Mouse (Mus musculus): ENCODE measurements around the gene Arg1.

Arg1 gene

GRCm38 (mm10) chr10:24911199-24911598 is 16.1 kb downstream of the Arg1 start:
- peak; percentile 28 for DNase-seq

- no peak for DNase-seq
Observed at GRCm38 (mm10) chr10:24905627-24906026, 21.7 kb downstream of the Arg1 start.

DNA sequence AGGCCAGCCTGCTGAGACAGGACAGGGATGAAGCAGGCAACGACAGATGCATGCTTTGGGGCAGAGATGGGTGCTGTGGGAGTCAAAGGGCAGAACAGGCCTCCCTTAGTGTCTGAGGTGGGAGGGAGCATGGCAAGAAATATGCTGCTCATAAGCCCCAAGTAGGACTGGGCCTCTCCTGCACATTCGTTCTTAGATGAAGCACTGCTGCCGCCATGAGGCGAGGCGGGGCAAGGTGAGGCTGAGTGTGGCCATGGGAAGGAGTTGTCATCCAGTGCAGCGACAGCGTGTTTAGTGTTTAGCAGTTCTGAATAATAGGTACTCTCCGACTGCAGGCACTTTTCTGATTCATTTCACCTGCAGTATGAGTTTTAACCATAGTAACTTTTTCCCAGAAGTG is 31.4 kb downstream of the Arg1 start:
- DNase-seq: peak; percentile 25

- no peak for DNase-seq
Observed at GRCm38 (mm10) chr10:24888343-24888742, 38.9 kb downstream of the Arg1 start.

DNA sequence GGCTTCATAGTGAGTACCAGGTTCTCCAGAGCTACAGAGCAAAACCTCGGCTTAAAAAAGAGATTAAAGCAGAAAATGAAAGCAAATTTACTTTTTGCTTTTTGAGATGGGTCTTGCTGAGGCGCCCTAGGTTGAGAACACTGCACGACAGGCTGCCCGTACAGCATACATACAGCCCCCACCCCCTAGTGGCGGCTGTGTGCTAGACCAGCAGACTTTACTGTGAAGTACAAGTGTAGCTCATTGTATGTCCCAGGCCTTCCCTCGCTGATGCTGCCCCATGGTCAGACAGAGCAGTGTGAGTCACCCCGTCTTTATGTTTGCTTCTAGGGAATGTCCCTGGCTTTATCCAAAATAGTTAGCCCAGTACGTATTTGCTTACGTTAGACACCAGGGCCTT is 41.3 kb downstream of the Arg1 start:
- no peak for DNase-seq

DNA sequence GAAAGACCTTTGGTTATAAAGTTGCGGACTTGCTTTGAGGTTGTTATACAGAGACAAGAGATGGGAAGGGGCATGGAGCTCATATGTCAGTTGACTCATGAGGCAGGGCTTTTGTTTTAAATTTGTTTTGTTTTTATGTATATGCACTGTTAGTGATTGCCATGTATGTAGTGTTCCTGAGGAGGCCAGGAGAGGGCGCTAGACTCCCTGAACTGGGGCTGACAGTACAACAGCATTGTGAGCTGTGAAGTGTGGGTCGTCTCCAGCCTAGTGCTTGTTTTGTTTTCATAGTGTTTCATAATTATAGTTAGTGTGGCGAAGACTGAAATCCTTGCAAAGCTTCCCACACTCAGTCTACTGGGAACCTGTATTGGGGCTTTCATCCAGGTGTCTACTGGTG is 53.7 kb downstream of the Arg1 start:
- DNase-seq: no peak

DNA sequence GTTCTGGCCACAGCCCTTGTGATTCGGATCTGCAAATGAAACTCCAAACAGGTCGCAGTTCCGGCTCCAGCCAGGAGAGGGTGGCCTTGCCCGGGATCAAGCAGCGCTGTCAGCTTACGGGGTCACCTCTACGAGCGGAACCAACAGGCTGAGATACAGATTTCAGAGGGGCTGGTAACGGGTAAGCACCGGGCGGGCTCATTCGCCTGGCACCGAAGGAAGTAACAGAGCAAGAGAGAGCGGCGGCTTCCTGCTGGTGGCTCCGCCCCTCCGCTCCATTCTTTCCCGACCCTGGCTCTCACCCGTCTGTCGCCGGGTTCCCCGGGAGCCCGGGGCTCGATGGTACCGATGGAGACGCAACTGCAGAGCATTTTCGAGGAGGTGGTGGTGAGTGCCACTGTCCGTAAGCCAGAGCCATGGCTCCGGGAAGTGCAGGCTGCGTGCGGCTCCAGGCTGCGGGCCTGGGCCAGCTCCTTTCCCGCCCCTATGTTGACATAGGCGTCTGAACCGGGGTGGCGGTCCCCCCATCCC is 57.5 kb downstream of the Arg1 start, which contains the start of gene Med23:
TSS of gene Med23 (plus strand) at position 227 of the 531 bp plus-strand sequence.
- DNase-seq: peak; percentile 97
